Mouse (Mus musculus) olfactory bulb, adult 2 months (tissue): ENCODE measurements at regions not wholly inside any gene's neighbourhood (a gene's known extent, or its start where the extent isn't known, plus 50 kb on each side); places are given as distances from the start of the nearest gene placed in this dataset.

Source experiments
- CTCF ChIP-seq: fragments of 200-500 bp; IDR thresholded peaks from 2 replicates; pipeline ENCODE4 v1.5.1; 2012; ENCODE audit warnings: low read depth, mild to moderate bottlenecking, low read length, moderate library complexity; ENCODE audit not compliant: insufficient read depth
- POLR2A ChIP-seq: fragments of 200-500 bp; IDR thresholded peaks from 2 replicates; pipeline ENCODE4 v1.6.1; 2012; ENCODE audit warnings: mild to moderate bottlenecking, low read depth, low read length, moderate library complexity; ENCODE audit not compliant: insufficient read depth

DNA sequence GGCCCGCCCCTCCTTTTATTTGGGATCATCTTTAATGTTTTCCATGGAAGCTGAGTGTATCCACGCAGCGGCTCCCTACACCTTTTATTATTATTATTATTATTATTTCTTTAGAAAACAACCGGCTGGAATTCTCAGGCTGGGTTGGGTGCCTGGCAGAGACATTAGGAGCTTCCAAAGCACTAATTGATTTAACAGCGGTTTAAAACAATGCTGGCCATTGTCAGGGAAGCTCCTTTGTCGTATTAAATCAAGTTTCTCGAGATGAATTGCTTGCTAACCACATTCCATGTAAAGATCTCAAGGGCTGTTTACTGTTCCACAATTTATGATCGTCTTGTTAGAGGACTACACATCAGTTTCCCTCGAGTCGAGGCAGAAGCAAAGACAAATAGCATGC, 539.4 kb downstream of the Etnk1 start:
- TF ChIP-seq CTCF (no peak), POLR2A (no peak)
